Mouse (Mus musculus) adrenal gland, postnatal 10 days (tissue): ENCODE measurements around the gene A630076J17Rik. TPM values are rescaled to one million over a fixed set of nuclear protein-coding genes. Genes with fewer than 3 reads are reported as not detected.
A peak's percentile ranks its signal among the peaks of the same experiment; 100 is the strongest.

ENCODE experiments used
- DNase-seq: peaks from one replicate; pipeline ENCODE4 v3.0.0; 2021; ENCODE audit warnings: mixed read lengths
- total RNA-seq, 2 experiments: library from RNA; stranded (reverse); gene quantifications; 2 replicates each; pipeline ENCODE4 v1.2.3; 2021

A630076J17Rik gene
- total RNA-seq, 2 experiments from 2014 or later: 0.45 TPM; not detected in 1

DNA sequence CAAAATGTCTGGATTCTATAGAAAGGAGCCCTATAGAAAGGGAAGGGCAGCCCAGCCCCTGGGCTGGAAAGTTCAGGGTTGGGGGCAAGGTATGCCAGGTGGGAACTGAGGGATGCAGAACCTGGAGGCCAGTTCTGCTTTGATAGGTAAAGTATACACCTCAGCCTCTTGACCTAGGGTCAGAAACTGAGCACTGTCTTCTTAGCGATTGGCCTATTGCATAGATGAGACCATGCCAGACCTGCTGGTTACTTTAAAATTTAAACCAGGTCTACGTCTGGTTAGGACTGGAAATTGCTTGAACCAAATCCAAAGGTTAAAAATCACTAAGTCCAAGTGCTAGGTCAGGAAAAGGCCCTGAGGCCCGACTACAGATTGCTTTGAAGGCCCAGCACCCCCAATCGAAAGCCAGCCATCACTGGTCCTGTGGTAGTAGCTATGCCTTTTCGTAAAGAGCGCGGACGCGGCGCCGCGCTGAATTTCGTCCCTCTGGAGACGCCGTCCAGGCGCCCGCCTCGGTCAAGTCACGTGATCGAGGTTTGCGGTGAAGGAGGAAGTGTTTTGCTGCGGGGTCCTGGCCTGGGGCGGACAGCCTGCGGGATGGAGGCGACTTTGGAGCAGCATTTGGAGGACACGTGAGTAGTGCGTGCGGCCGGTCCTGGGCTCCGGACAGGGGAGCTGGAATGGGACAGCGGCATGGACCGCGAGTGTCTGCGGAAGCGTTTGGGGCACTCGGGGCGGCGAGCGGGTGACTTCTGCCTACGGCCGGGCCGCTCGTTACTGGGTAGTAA is 48.3 kb downstream of the A630076J17Rik start, which contains the start of gene Lamtor5:
Gene Lamtor5, plus strand, starts transcription at position 380 of the 791 bp plus-strand sequence.
- peak; percentile 94 for DNase-seq

Other genes with a start within 250 kb of the A630076J17Rik start
- 1 to 10 TPM in 1 of 2 experiments, under 1 TPM in 1; 1.00 to 1.2 TPM for gene Kcna3, start 194.4 kb upstream of the A630076J17Rik start, total RNA-seq
- gene Kcna2, start 129.5 kb upstream of the A630076J17Rik start, total RNA-seq: 1 to 10 TPM; 2.5 to 2.6 TPM
- gene Kcna10, start 47.6 kb upstream of the A630076J17Rik start, total RNA-seq: not detected
- gene Cym, start 8.9 kb upstream of the A630076J17Rik start, total RNA-seq: 1 to 10 TPM in 1 of 2 experiments, under 1 TPM in 1; 0.88 to 1.2 TPM
- gene Prok1, start 9.1 kb downstream of the A630076J17Rik start, total RNA-seq: 1 to 10 TPM; 6.2 to 6.7 TPM
- 10 to 100 TPM; 71.5 to 73.4 TPM for gene Lamtor5, start 48.2 kb downstream of the A630076J17Rik start, total RNA-seq
- under 1 TPM; 0.60 to 0.73 TPM for gene Slc16a4, start 60.6 kb downstream of the A630076J17Rik start, total RNA-seq
- 10 to 100 TPM; 35.7 to 39.0 TPM for gene Rbm15, start 103.1 kb downstream of the A630076J17Rik start, total RNA-seq
- 10 to 100 TPM in 1 of 2 experiments, 1 to 10 TPM in 1; 7.7 to 10.5 TPM for gene Kcnc4, start 228.9 kb downstream of the A630076J17Rik start, total RNA-seq